Mouse (Mus musculus): Measurements from ENCODE around the gene Gm1123. TPM values are rescaled to one million over a fixed set of nuclear protein-coding genes. Genes with fewer than 3 reads are reported as not detected.
A peak's percentile ranks its signal among the peaks of the same experiment; 100 is the strongest.

Gm1123 gene
- total and polyA plus RNA-seq, 2 experiments from 2014 or later, result 0.29 TPM; not detected in 1

DNA sequence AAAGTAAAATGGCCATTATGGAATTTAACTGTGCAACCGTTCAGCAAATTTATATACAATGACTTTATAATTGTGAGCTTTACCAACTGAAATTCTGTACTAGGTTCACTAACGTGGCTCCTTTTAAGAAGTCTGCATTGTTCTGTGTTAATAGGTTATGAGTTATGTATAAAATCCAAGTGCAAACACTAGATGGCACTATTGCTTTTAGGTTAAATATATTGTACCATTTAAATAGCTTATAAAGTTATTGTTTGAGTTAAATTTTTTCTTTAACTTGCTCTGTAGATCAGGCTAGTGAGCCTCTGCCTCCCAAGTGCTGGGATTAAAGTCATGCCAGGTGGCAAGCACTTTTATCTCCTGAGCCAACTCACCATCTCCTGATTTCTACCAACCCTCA lies 28.7 kb upstream of the Gm1123 start:
- peak; percentile 58 for TF ChIP-seq CTCF (IDR thresholded peaks at IDR 0.05; ENCODE audit: low read depth)
- H3K27ac ChIP-seq (ENCODE audit: low read depth, low read length), result no peak overlapping the region
- H3K4me2 ChIP-seq (ENCODE audit: low read depth), result no peak overlapping the region
- ATAC-seq (peak; percentile 70), DNase-seq (peak; percentile 75)
- H3K27me3 ChIP-seq (ENCODE audit: insufficient read depth, low read length), result no peaks in the 10 kb centered on the region
- WGBS, result 44% methylated on average over 2 of the region's 2 CpGs
- H3K4me3 ChIP-seq (ENCODE audit: low read depth, low read length), result no peak overlapping the region
- H3K36me3 ChIP-seq (ENCODE audit: insufficient read depth), result peaks cover 9% of the 10 kb centered on the region
- no peaks in the 10 kb centered on the region for H3K4me1 ChIP-seq (ENCODE audit: insufficient read depth)
- H3K9me3 ChIP-seq (ENCODE audit: low read length), result no peaks in the 10 kb centered on the region
- H3K9ac ChIP-seq, result no peak overlapping the region

- 36% methylated on average over 7 of the region's 7 CpGs for WGBS
Observed at GRCm38 (mm10) chr9:99062544-99062943, 27.0 kb upstream of the Gm1123 start.

DNA sequence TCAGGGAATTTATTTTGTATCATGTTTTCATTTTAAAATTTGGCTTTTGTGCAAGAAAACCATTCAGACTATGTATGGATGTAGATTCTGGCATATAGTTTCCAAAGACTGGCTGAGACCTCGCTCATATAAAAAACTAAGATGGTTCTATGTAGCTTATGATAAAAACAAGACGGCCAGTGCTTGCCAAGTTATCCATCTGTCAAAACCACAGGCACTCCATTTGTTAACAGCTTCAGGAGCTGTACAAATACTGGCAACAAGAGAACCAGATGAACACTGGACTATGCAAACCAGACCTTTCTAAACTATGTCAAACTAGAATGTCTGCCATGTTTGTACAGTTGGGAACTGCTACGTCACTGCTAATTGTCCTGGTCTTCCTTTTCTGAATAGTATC lies 22.2 kb upstream of the Gm1123 start:
- DNase-seq (peak; percentile 24), ATAC-seq (peak; percentile 36; the same call in 1 of the 2 replicates)
- H3K4me1 ChIP-seq (ENCODE audit: insufficient read depth), result no peaks in the 10 kb centered on the region
- H3K9me3 ChIP-seq (ENCODE audit: low read length), result no peaks in the 10 kb centered on the region
- H3K4me3 ChIP-seq (ENCODE audit: low read depth, low read length), result no peak overlapping the region
- no peak overlapping the region for H3K9ac ChIP-seq
- TF ChIP-seq CTCF (IDR thresholded peaks at IDR 0.05; ENCODE audit: low read depth), result no peak
- H3K36me3 ChIP-seq (ENCODE audit: insufficient read depth), result peaks cover 8% of the 10 kb centered on the region
- no peak overlapping the region for H3K27ac ChIP-seq (ENCODE audit: low read depth, low read length)
- H3K4me2 ChIP-seq (ENCODE audit: low read depth), result no peak overlapping the region
- 60% methylated on average over 3 of the region's 3 CpGs for WGBS
- H3K27me3 ChIP-seq (ENCODE audit: insufficient read depth, low read length), result no peaks in the 10 kb centered on the region

More at GRCm38 (mm10) chr9:99062544-99062943, 27.0 kb upstream of the Gm1123 start:
- Histone ChIP-seq H3K4me2 (ENCODE audit: low read depth) (no peak overlapping the region), H3K4me3 (ENCODE audit: low read depth, low read length) (no peak overlapping the region), H3K27me3 (ENCODE audit: insufficient read depth, low read length) (no peaks in the 10 kb centered on the region), H3K9ac (no peak overlapping the region), H3K27ac (ENCODE audit: low read depth, low read length) (no peak overlapping the region), H3K4me1 (ENCODE audit: insufficient read depth) (no peaks in the 10 kb centered on the region), H3K36me3 (ENCODE audit: insufficient read depth) (peaks cover 9% of the 10 kb centered on the region), H3K9me3 (ENCODE audit: low read length) (no peaks in the 10 kb centered on the region)
- DNase-seq (peak; percentile 83), ATAC-seq (peak; percentile 76)
- TF ChIP-seq CTCF (IDR thresholded peaks at IDR 0.05; ENCODE audit: low read depth), result peak; percentile 96

DNA sequence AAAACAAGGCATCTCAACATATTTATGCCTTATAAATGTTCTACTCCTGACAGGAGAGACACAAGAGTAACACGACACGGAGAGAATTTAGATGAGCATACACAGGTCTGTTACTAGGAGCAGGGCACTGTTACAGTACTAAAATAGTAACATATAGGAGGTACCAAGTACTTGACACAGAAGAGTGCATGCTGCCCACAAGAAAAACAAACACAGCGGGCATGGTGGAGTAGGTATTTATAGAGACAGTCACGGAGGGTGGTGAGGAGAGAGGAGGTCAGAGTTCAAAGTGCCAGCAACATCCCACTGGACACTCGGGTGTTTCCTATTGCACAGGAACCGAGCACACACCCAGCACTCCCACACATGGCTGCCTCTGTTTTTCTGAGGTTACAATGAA lies 14.2 kb upstream of the Gm1123 start:
- Histone ChIP-seq H3K27ac (ENCODE audit: low read depth, low read length) (no peak overlapping the region), H3K9ac (no peak overlapping the region), H3K36me3 (ENCODE audit: insufficient read depth) (peaks cover 27% of the 10 kb centered on the region), H3K4me2 (ENCODE audit: low read depth) (no peak overlapping the region), H3K27me3 (ENCODE audit: insufficient read depth, low read length) (no peaks in the 10 kb centered on the region), H3K4me1 (ENCODE audit: insufficient read depth) (no peaks in the 10 kb centered on the region), H3K4me3 (ENCODE audit: low read depth, low read length) (no peak overlapping the region), H3K9me3 (ENCODE audit: low read length) (no peaks in the 10 kb centered on the region)
- no peak for TF ChIP-seq CTCF (IDR thresholded peaks at IDR 0.05; ENCODE audit: low read depth)
- 76% methylated on average over 6 of the region's 6 CpGs for WGBS
- ATAC-seq (no peak), DNase-seq (no peak)

DNA sequence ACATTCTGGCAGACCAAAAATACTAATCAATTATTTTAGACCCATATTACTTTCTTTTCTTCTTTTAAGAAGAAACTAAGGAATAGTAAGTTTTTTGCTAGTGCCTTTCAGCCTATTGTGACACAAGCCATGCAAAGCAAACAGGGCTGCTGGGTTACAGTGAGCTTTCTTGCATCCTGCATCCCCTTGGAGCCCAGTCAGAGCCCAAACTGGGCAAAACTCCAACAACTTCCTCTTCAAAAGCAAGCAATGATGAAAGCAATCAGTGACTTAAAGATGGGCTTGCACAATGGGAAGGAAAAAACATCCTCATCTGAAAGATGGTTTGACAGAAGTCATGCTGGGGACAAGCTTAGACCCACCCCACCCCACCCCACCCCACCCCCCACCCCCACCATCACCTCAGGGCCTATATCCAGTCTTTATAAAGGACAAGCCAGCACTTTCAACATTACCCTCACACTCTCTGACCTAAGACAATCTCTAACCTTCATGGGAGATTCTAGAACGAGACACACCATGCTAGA lies 13.3 kb upstream of the Gm1123 start:
- Histone ChIP-seq H3K4me1 (ENCODE audit: insufficient read depth) (no peaks in the 10 kb centered on the region), H3K27ac (ENCODE audit: low read depth, low read length) (no peak overlapping the region), H3K36me3 (ENCODE audit: insufficient read depth) (peaks cover 25% of the 10 kb centered on the region), H3K4me3 (ENCODE audit: low read depth, low read length) (no peak overlapping the region), H3K9ac (no peak overlapping the region), H3K27me3 (ENCODE audit: insufficient read depth, low read length) (no peaks in the 10 kb centered on the region), H3K9me3 (ENCODE audit: low read length) (no peaks in the 10 kb centered on the region), H3K4me2 (ENCODE audit: low read depth) (no peak overlapping the region)
- WGBS, result 63% methylated on average over 1 of the region's 1 CpGs
- DNase-seq, result peak; percentile 31
- no peak for ATAC-seq
- no peak for TF ChIP-seq CTCF (IDR thresholded peaks at IDR 0.05; ENCODE audit: low read depth)

DNA sequence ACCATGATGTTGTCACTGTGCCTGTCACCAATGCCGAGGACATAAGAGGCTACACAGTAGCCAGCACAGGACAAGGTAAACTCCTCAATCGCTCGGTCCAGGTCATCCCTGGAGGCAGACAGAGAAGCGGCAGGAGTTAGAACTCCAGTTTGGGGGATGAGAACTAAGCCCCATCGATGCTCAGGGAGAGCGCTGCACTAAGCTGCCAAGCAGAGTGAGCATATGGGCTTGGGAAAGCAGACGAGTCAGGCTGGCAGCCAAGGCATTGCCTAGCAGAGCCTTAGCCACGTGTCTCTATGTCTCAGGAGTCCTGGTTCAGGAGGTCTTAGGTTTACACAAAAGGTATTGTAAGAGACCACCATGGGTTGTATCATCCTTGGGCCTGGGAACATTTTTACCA lies 9.2 kb upstream of the Gm1123 start:
- no peak for TF ChIP-seq CTCF (IDR thresholded peaks at IDR 0.05; ENCODE audit: low read depth)
- DNase-seq, result peak; percentile 59

DNA sequence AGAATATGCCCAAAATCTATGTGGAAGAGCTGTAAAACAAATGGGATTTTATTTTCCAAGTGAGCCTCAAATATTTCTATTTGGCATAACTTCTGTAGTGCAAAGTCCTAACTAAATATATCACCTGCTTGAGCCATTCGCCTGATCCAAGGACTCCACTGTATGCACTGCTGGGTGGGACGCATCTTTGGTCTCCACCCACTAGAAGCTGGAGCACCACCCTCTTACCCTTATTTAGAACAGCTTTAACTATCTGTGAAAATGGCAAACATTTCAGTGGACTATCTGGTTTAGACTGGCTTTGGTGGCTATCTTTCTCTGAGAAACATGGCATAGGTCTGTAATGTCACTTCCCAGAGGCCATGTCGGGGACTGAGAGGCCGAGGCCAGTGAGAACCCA lies 7.1 kb upstream of the Gm1123 start:
- 94% methylated on average over 4 of the region's 4 CpGs for WGBS
- H3K4me3 ChIP-seq (ENCODE audit: low read depth, low read length), result no peak overlapping the region
- no peak overlapping the region for H3K4me2 ChIP-seq (ENCODE audit: low read depth)
- H3K9ac ChIP-seq, result no peak overlapping the region
- ATAC-seq (no peak), DNase-seq (no peak)
- no peaks in the 10 kb centered on the region for H3K9me3 ChIP-seq (ENCODE audit: low read length)
- peaks cover 36% of the 10 kb centered on the region for H3K36me3 ChIP-seq (ENCODE audit: insufficient read depth)
- no peaks in the 10 kb centered on the region for H3K27me3 ChIP-seq (ENCODE audit: insufficient read depth, low read length)
- H3K4me1 ChIP-seq (ENCODE audit: insufficient read depth), result no peaks in the 10 kb centered on the region
- no peak overlapping the region for H3K27ac ChIP-seq (ENCODE audit: low read depth, low read length)
- TF ChIP-seq CTCF (IDR thresholded peaks at IDR 0.05; ENCODE audit: low read depth), result no peak

More for the DNA sequence above, 9.2 kb upstream of the Gm1123 start:
- Histone ChIP-seq H3K36me3 (ENCODE audit: insufficient read depth) (peaks cover 25% of the 10 kb centered on the region), H3K4me2 (ENCODE audit: low read depth) (no peak overlapping the region), H3K4me1 (ENCODE audit: insufficient read depth) (no peaks in the 10 kb centered on the region), H3K27me3 (ENCODE audit: insufficient read depth, low read length) (no peaks in the 10 kb centered on the region), H3K9ac (no peak overlapping the region), H3K9me3 (ENCODE audit: low read length) (no peaks in the 10 kb centered on the region), H3K27ac (ENCODE audit: low read depth, low read length) (0 out of 2 replicates have a peak overlapping the region, but pooled peaks have one; percentile 29), H3K4me3 (ENCODE audit: low read depth, low read length) (no peak overlapping the region)
- WGBS, result 67% methylated on average over 8 of the region's 8 CpGs
- ATAC-seq, result peak; percentile 69
